Mouse (Mus musculus) CD4-positive, CD25-positive, alpha-beta regulatory T cell, adult 9 weeks (primary cell): ENCODE results near the gene Pno1. TPM values are rescaled to one million over a fixed set of nuclear protein-coding genes. Genes with fewer than 3 reads are reported as not detected.

ENCODE experiments used
- polyA plus RNA-seq: library from polyadenylated mRNA; unstranded; fragments of 100-300 nt; shearing (Covaris generic); gene quantifications from one replicate; pipeline ENCODE4 v1.2.1, GENCODE M21; 2017

Pno1 gene
- polyA plus RNA-seq: 43.9 TPM

GRCm38 (mm10) chr11:17211258-17212140 lies at the start of gene Pno1:
Gene Pno1, minus strand, starts transcription at chr11:17211568.

GRCm38 (mm10) chr11:17257443-17257842 lies 46.1 kb upstream of the Pno1 start, which contains the start of gene C1d:
Gene C1d, plus strand, starts transcription at chr11:17257579.

GRCm38 (mm10) chr11:17181807-17182206 lies 29.6 kb downstream of the Pno1 start, which contains the start of gene Wdr92:
Gene Wdr92, plus strand, starts transcription at chr11:17182107.

GRCm38 (mm10) chr11:17158858-17159737 lies 52.3 kb downstream of the Pno1 start, which contains the start of gene Ppp3r1:
Gene Ppp3r1, plus strand, starts transcription at chr11:17159263.

Other genes with a start within 250 kb of the Pno1 start
- gene Cnrip1, start 160.0 kb downstream of the Pno1 start, polyA plus RNA-seq: 10.0 TPM
- gene Plek, start 159.2 kb downstream of the Pno1 start, polyA plus RNA-seq: 4.2 TPM
- gene Ppp3r1, start 52.3 kb downstream of the Pno1 start, polyA plus RNA-seq: 23.9 TPM
- 35.7 TPM for gene Wdr92, start 29.5 kb downstream of the Pno1 start, polyA plus RNA-seq
- gene C1d, start 46.0 kb upstream of the Pno1 start, polyA plus RNA-seq: 68.8 TPM